Mouse (Mus musculus) forebrain, embryonic 16.5 days (tissue): ENCODE results near the gene Shld2. TPM values are rescaled to one million over a fixed set of nuclear protein-coding genes. Genes with fewer than 3 reads are reported as not detected.
A peak's percentile ranks its signal among the peaks of the same experiment; 100 is the strongest.

Experiments
- ATAC-seq: fragments of 200-750 bp; cut with Nextera tagmentation; 2 replicates; pipeline ENCODE4 v1.8.0; 2017; ENCODE audit warnings: mild to moderate bottlenecking, moderate library complexity
- H3K27ac ChIP-seq: fragments of 300-500 bp; sonication (generic); 2 replicates; pipeline ENCODE4 v1.5.1; 2014; ENCODE audit warnings: low read length, control low read depth
- H3K27me3 ChIP-seq: fragments of 300-500 bp; sonication (generic); replicated peaks from 2 replicates; pipeline ENCODE4 v1.6.1; 2014; ENCODE audit warnings: low read length; ENCODE audit not compliant: control insufficient read depth, insufficient read depth
- H3K36me3 ChIP-seq: fragments of 300-500 bp; sonication (generic); 2 replicates; pipeline ENCODE4 v1.6.1; 2014; ENCODE audit not compliant: control insufficient read depth, insufficient read depth
- H3K4me1 ChIP-seq: fragments of 300-500 bp; sonication (generic); replicated peaks from 2 replicates; pipeline ENCODE4 v1.6.1; 2014; ENCODE audit warnings: low read length; ENCODE audit not compliant: control insufficient read depth, insufficient read depth
- H3K4me2 ChIP-seq: fragments of 300-500 bp; sonication (generic); 2 replicates; pipeline ENCODE4 v1.6.1; 2014; ENCODE audit warnings: mild to moderate bottlenecking, low read length, control low read depth
- H3K4me3 ChIP-seq: fragments of 300-500 bp; sonication (generic); replicated peaks from 2 replicates; pipeline ENCODE4 v1.5.1; 2014; ENCODE audit warnings: mild to moderate bottlenecking, low read length, control low read depth
- H3K9ac ChIP-seq: fragments of 300-500 bp; sonication (generic); replicated peaks from 2 replicates; pipeline ENCODE4 v1.6.1; 2014; ENCODE audit warnings: low read depth, low read length, control low read depth
- H3K9me3 ChIP-seq: fragments of 300-500 bp; sonication (generic); 2 replicates; pipeline ENCODE4 v1.6.1; 2016; ENCODE audit warnings: low read length; ENCODE audit not compliant: control insufficient read depth
- WGBS: fragments of 180-500 bp; shearing (Covaris S2); extraction: QIAGEN DNeasy Blood & Tissue Kit; methylation state at CpG from one replicate; pipeline ENCODE4 v1.1.7; 2014; 5-methylcytosine and 5-hydroxymethylcytosine counted together
- polyA plus RNA-seq: library from polyadenylated mRNA; unstranded; fragments of >200 nt; fragmentation: Nextera tagmentation; extraction: Ambion mirVana; gene quantifications from 2 replicates; pipeline ENCODE4 v1.2.1, GENCODE M21; 2015

Gene Shld2
- polyA plus RNA-seq, 1 experiment from 2014 or later, result 6.6 TPM

DNA sequence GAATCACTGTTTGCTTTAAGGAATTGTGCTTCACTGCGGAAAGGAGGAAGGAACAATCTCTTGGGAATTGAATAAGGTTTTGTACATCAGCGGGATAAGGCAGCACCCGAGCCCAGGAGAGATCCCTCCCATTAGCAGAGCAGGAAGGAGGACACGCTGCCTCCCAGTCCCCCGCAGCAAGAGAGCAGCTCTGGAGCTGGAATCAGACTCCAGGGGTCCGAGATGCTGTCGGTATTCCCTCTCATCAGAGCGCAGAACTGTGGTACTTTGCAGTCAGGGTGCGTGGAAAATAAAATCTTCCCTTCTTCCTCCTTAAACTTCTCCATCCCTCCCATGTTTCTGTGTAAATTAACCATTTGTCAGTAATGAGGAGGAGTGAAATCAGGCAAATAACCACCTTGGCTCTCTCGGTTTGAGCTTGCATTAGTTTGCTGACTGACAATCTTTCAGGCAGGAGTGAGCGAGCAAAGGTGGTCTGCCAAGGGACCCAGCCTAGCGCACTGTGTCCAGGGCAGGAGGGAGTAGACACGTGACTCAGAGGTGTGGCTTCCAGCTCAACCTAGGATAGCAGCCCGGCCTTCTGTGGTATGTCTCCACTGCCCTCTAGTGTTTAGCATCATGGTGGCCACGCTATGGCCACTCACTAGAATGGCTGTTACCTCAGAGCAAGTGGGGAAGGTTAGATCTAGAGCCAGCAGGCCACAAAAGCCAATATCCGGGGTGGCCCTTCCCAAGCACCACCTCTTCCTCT is 75.5 kb downstream of the Shld2 start:
- H3K9ac ChIP-seq, result no peak overlapping the region; the same call in 1 of the 2 replicates
- peaks cover 3% of the 10 kb centered on the region for H3K4me1 ChIP-seq
- ATAC-seq, result peak; percentile 96
- no peaks in the 10 kb centered on the region for H3K36me3 ChIP-seq
- H3K4me2 ChIP-seq, result peak overlapping the region; percentile 56
- H3K4me3 ChIP-seq, result peak overlapping the region; percentile 28
- no peak overlapping the region for H3K27ac ChIP-seq
- 4% methylated on average over 16 of the region's 16 CpGs for WGBS
- H3K9me3 ChIP-seq, result no peaks in the 10 kb centered on the region
- no peaks in the 10 kb centered on the region for H3K27me3 ChIP-seq

- Histone ChIP-seq H3K36me3 (no peaks in the 10 kb centered on the region), H3K9me3 (no peaks in the 10 kb centered on the region), H3K27me3 (no peaks in the 10 kb centered on the region), H3K27ac (no peak overlapping the region), H3K4me3 (no peak overlapping the region), H3K4me2 (no peak overlapping the region), H3K9ac (no peak overlapping the region), H3K4me1 (peaks cover 3% of the 10 kb centered on the region)
- WGBS, result 71% methylated on average over 4 of the region's 4 CpGs
- no peak for ATAC-seq
Measured at GRCm38 (mm10) chr14:34233846-34234245, 76.4 kb downstream of the Shld2 start.

- no peak overlapping the region for H3K9ac ChIP-seq
- 73% methylated on average over 9 of the region's 9 CpGs for WGBS
- ATAC-seq, result no peak; the same call in 1 of the 2 replicates
Measured at GRCm38 (mm10) chr14:34232866-34233680, 77.2 kb downstream of the Shld2 start.

GRCm38 (mm10) chr14:34232340-34232739 is 78.0 kb downstream of the Shld2 start:
- WGBS, result 54% methylated on average over 7 of the region's 7 CpGs
- H3K27me3 ChIP-seq, result no peaks in the 10 kb centered on the region
- no peak for ATAC-seq
- no peaks in the 10 kb centered on the region for H3K36me3 ChIP-seq
- no peak overlapping the region for H3K4me2 ChIP-seq
- H3K4me1 ChIP-seq, result peaks cover 3% of the 10 kb centered on the region
- no peak overlapping the region for H3K4me3 ChIP-seq
- H3K9ac ChIP-seq, result no peak overlapping the region
- no peaks in the 10 kb centered on the region for H3K9me3 ChIP-seq
- H3K27ac ChIP-seq, result no peak overlapping the region

More at GRCm38 (mm10) chr14:34232866-34233680, 77.2 kb downstream of the Shld2 start:
- Histone ChIP-seq H3K27me3 (no peaks in the 10 kb centered on the region), H3K9me3 (no peaks in the 10 kb centered on the region), H3K4me2 (no peak overlapping the region), H3K27ac (no peak overlapping the region), H3K36me3 (no peaks in the 10 kb centered on the region), H3K4me1 (peaks cover 3% of the 10 kb centered on the region), H3K4me3 (no peak overlapping the region)

DNA sequence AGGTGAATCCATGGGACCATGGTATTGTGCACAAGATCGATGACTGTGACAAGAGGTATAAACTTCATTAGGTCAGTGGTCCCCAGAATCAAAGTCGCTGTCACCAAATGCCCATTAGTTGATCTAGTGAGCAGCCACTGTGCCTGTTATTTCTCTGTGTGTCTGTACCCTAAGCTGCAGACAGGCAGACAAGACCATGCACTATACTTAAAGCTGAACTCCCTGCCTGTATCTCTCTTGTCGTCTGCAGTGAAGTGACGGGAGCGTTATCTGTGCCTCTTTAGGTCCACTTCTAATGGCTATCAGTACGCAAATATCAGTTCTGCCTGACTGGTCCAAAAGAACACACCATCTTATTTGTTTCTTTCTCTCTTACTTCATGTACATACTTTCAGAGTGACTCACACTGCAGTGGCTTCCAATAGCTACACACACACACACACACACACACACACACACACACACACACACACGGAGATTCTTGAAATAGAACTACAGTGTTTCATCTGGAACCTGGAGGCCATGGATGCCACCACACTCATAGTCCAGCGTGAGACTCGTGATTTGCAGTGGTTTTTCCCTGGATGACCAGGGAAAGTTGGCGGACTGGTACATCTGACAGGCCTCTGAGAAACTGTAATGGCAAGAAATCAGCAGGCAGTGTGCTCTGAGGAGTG is 81.3 kb downstream of the Shld2 start:
- no peak for ATAC-seq
- Histone ChIP-seq H3K27ac (no peak overlapping the region), H3K9ac (no peak overlapping the region), H3K4me3 (no peak overlapping the region), H3K4me1 (no peaks in the 10 kb centered on the region; the same call in 1 of the 2 replicates), H3K27me3 (no peaks in the 10 kb centered on the region), H3K4me2 (no peak overlapping the region), H3K9me3 (no peaks in the 10 kb centered on the region), H3K36me3 (no peaks in the 10 kb centered on the region)
- 81% methylated on average over 10 of the region's 10 CpGs for WGBS

DNA sequence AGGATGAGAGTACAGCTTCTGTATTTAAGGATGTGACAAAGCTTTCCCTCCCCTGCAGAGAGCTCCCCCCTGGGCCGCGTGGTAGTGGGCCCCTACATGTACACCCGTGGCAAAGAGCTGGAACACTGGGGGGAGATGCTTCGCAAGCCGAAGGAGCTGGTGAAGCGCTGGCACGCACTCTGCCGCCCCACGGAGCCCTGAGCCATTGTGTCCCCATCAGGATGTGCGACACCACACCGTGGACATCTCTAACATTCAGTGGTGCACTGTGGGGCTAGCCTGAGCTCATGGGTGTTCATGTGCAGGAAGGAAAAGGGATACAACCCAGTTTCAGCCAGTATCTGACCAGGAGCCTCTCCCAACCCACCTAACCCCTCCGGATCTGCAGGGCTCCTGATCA is 82.3 kb downstream of the Shld2 start:
- no peaks in the 10 kb centered on the region for H3K27me3 ChIP-seq
- WGBS, result 81% methylated on average over 12 of the region's 12 CpGs
- H3K4me1 ChIP-seq, result no peaks in the 10 kb centered on the region; the same call in 1 of the 2 replicates
- no peaks in the 10 kb centered on the region for H3K36me3 ChIP-seq
- H3K27ac ChIP-seq, result no peak overlapping the region
- no peaks in the 10 kb centered on the region for H3K9me3 ChIP-seq
- no peak for ATAC-seq
- H3K4me2 ChIP-seq, result no peak overlapping the region
- no peak overlapping the region for H3K4me3 ChIP-seq
- no peak overlapping the region for H3K9ac ChIP-seq

- H3K36me3 ChIP-seq, result no peaks in the 10 kb centered on the region
- H3K4me3 ChIP-seq, result no peak overlapping the region
- no peaks in the 10 kb centered on the region for H3K9me3 ChIP-seq
- no peak overlapping the region for H3K9ac ChIP-seq
- no peaks in the 10 kb centered on the region for H3K27me3 ChIP-seq
- H3K4me2 ChIP-seq, result no peak overlapping the region
- no peak for ATAC-seq
- WGBS, result 80% methylated on average over 4 of the region's 4 CpGs
- no peak overlapping the region for H3K27ac ChIP-seq
- H3K4me1 ChIP-seq, result no peaks in the 10 kb centered on the region
Measured at GRCm38 (mm10) chr14:34226566-34226965, 83.7 kb downstream of the Shld2 start.

DNA sequence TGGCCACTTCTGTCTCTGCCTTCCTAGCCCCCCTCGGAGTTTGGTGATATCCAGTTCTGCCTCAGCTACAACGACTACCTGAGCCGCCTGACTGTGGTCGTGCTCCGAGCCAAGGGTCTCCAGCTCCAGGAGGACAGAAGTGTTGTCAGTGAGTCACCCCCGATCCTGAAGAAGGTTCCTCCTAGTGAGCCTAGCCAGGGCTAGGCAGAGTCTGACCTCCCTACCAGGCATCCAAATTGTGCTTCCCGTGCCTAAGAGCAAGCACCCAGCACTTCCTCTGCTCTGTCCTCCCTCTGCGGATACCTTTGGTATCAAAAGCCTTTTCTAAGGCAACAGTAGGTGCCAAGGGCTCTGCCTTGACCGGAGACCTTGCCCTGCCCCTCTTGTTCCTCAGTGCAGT is 84.3 kb downstream of the Shld2 start:
- ATAC-seq, result no peak
- no peak overlapping the region for H3K4me3 ChIP-seq
- 85% methylated on average over 9 of the region's 9 CpGs for WGBS

DNA sequence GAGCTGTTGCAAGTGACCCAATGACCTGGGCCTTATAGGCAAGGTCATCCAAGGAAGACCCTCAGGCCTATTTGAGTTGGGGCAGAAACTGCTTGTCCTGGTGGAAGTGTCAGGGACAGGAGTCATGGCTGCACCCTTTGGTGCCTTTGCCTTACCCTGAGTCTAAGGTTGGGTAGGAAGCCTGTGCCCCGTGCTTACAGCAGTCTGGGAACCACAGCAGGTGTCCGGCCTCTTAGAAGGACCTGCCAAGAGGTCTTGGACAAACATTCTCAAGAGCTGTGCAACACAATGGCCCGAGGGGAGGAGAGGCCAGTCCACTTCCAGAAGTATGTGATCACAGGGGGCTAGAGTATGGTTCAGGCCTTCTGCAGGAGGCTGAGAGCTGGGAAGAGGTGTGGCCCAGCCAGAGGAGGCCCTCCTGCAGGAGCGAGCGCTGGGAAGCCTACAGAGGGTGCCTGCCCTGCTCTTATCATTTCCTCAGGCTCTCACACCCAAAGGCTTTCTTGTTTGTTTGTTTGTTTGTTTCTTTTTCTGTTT is 86.9 kb downstream of the Shld2 start:
- no peak for ATAC-seq
- Histone ChIP-seq H3K27ac (no peak overlapping the region), H3K4me1 (peaks cover 3% of the 10 kb centered on the region)

More for the DNA sequence above, 84.3 kb downstream of the Shld2 start:
- no peaks in the 10 kb centered on the region for H3K4me1 ChIP-seq
- H3K4me2 ChIP-seq, result no peak overlapping the region
- no peaks in the 10 kb centered on the region for H3K36me3 ChIP-seq
- no peaks in the 10 kb centered on the region for H3K9me3 ChIP-seq
- peaks cover under 1% of the 10 kb centered on the region; the same call in 1 of the 2 replicates for H3K27me3 ChIP-seq
- no peak overlapping the region for H3K27ac ChIP-seq
- H3K9ac ChIP-seq, result no peak overlapping the region

More for the DNA sequence above, 86.9 kb downstream of the Shld2 start:
- no peak overlapping the region for H3K4me3 ChIP-seq
- H3K27me3 ChIP-seq, result peaks cover 13% of the 10 kb centered on the region
- WGBS, result 61% methylated on average over 5 of the region's 5 CpGs
- H3K36me3 ChIP-seq, result no peaks in the 10 kb centered on the region
- H3K4me2 ChIP-seq, result no peak overlapping the region
- no peaks in the 10 kb centered on the region for H3K9me3 ChIP-seq
- H3K9ac ChIP-seq, result no peak overlapping the region
